Mouse (Mus musculus) heart, postnatal 0 days (tissue): ENCODE data around the gene Ccnt1. TPM values are rescaled to one million over a fixed set of nuclear protein-coding genes. Genes with fewer than 3 reads are reported as not detected.

Source experiments
- ATAC-seq: fragments of 200-750 bp; cut with Nextera tagmentation; 2 replicates; pipeline ENCODE4 v1.8.0; 2017; ENCODE audit warnings: low read depth, moderate number of reproducible peaks, moderate library complexity; ENCODE audit not compliant: insufficient read depth
- DNase-seq: peaks from one replicate; pipeline ENCODE4 v3.0.0-alpha.2; 2016; ENCODE audit warnings: low spot score
- H3K27ac ChIP-seq: fragments of 300-500 bp; sonication (generic); 2 replicates; pipeline ENCODE4 v1.5.1; 2014; ENCODE audit warnings: low read depth, mild to moderate bottlenecking
- H3K27me3 ChIP-seq: fragments of 300-500 bp; sonication (generic); 2 replicates; pipeline ENCODE4 v1.6.1; 2014; ENCODE audit warnings: low read length, mixed read lengths; ENCODE audit not compliant: control insufficient read depth, insufficient read depth
- H3K36me3 ChIP-seq: fragments of 300-500 bp; sonication (generic); replicated peaks from 2 replicates; pipeline ENCODE4 v1.6.1; 2014; ENCODE audit warnings: low read length, mixed read lengths; ENCODE audit not compliant: control insufficient read depth, insufficient read depth
- H3K4me1 ChIP-seq: fragments of 300-500 bp; sonication (generic); 2 replicates; pipeline ENCODE4 v1.6.1; 2014; ENCODE audit warnings: antibody characterized with exemption; ENCODE audit not compliant: control insufficient read depth, insufficient read depth
- H3K4me2 ChIP-seq: fragments of 300-500 bp; sonication (generic); 2 replicates; pipeline ENCODE4 v1.6.1; 2014; ENCODE audit warnings: low read depth, mild to moderate bottlenecking, low read length, moderate library complexity
- H3K4me3 ChIP-seq: fragments of 300-500 bp; sonication (generic); 2 replicates; pipeline ENCODE4 v1.5.1; 2014; ENCODE audit warnings: low read depth, low read length
- H3K9ac ChIP-seq: fragments of 300-500 bp; sonication (generic); replicated peaks from 2 replicates; pipeline ENCODE4 v1.6.1; 2014; ENCODE audit warnings: low read depth, low read length, mixed read lengths
- H3K9me3 ChIP-seq: fragments of 300-500 bp; sonication (generic); replicated peaks from 2 replicates; pipeline ENCODE4 v1.6.1; 2016; ENCODE audit warnings: low read length; ENCODE audit not compliant: control insufficient read depth
- CTCF ChIP-seq: IDR thresholded peaks from 2 replicates; pipeline ENCODE4 v1.5.1; 2016; ENCODE audit warnings: antibody characterized with exemption, control low read depth, low read depth
- EP300 ChIP-seq: IDR thresholded peaks from 2 replicates; pipeline ENCODE4 v1.6.1; 2016; ENCODE audit warnings: antibody characterized with exemption, low read depth
- WGBS: fragments of 180-500 bp; shearing (Covaris S2); extraction: QIAGEN DNeasy Blood & Tissue Kit; methylation state at CpG from one replicate; pipeline ENCODE4 v1.1.7; 2014; 5-methylcytosine and 5-hydroxymethylcytosine counted together
- polyA plus RNA-seq: library from polyadenylated mRNA; unstranded; fragments of >200 nt; fragmentation: Nextera tagmentation; extraction: Ambion mirVana; gene quantifications from 2 replicates; pipeline ENCODE4 v1.2.1, GENCODE M21; 2015
- total RNA-seq: library from RNA; depleted of rRNA; stranded (reverse); fragments of >200 nt; gene quantifications from 2 replicates; pipeline ENCODE4 v1.2.3, GENCODE M21; 2014; ENCODE audit warnings: low replicate concordance

The Ccnt1 gene
- total and polyA plus RNA-seq, 2 experiments from 2014 or later, result 22.3 to 32.8 TPM

- H3K27ac ChIP-seq, result peak overlapping the region; percentile 59
These were observed 14.7 kb upstream of the Ccnt1 start for GRCm38 (mm10) chr15:98585421-98585820.

GRCm38 (mm10) chr15:98582996-98583395, 12.3 kb upstream of the Ccnt1 start:
- ATAC-seq, result no peak
- 72% methylated on average over 8 of the region's 8 CpGs for WGBS

More at GRCm38 (mm10) chr15:98585421-98585820, 14.7 kb upstream of the Ccnt1 start:
- peaks cover 22% of the 10 kb centered on the region for H3K36me3 ChIP-seq
- ATAC-seq (no peak), DNase-seq (no peak)
- no peak overlapping the region for H3K4me3 ChIP-seq
- peaks cover 14% of the 10 kb centered on the region for H3K4me1 ChIP-seq
- no peak for TF ChIP-seq CTCF
- TF ChIP-seq EP300, result no peak; the same call in 1 of the 2 replicates
- WGBS, result 34% methylated on average over 7 of the region's 7 CpGs
- no peaks in the 10 kb centered on the region for H3K27me3 ChIP-seq
- H3K4me2 ChIP-seq, result no peak overlapping the region
- H3K9ac ChIP-seq, result peak overlapping the region; percentile 33; the same call in 1 of the 2 replicates
- H3K9me3 ChIP-seq, result no peaks in the 10 kb centered on the region

GRCm38 (mm10) chr15:98582410-98582809, 11.7 kb upstream of the Ccnt1 start:
- 38% methylated on average over 8 of the region's 8 CpGs for WGBS
- no peak for ATAC-seq

More at GRCm38 (mm10) chr15:98582996-98583395, 12.3 kb upstream of the Ccnt1 start:
- H3K4me2 ChIP-seq, result no peak overlapping the region
- no peak overlapping the region for H3K9ac ChIP-seq
- TF ChIP-seq EP300 (no peak), CTCF (no peak)
- no peaks in the 10 kb centered on the region for H3K36me3 ChIP-seq
- H3K27ac ChIP-seq, result no peak overlapping the region
- peaks cover 14% of the 10 kb centered on the region for H3K4me1 ChIP-seq
- no peak for DNase-seq
- no peak overlapping the region for H3K4me3 ChIP-seq
- H3K9me3 ChIP-seq, result no peaks in the 10 kb centered on the region
- H3K27me3 ChIP-seq, result no peaks in the 10 kb centered on the region

GRCm38 (mm10) chr15:98579795-98580464, 9.2 kb upstream of the Ccnt1 start:
- peaks cover 9% of the 10 kb centered on the region for H3K4me1 ChIP-seq
- H3K9me3 ChIP-seq, result no peaks in the 10 kb centered on the region
- no peaks in the 10 kb centered on the region for H3K27me3 ChIP-seq
- no peak overlapping the region for H3K9ac ChIP-seq
- 37% methylated on average over 5 of the region's 5 CpGs for WGBS
- ATAC-seq (peak; percentile 82), DNase-seq (peak; percentile 86)
- TF ChIP-seq EP300 (no peak), CTCF (peak; percentile 92)
- no peak overlapping the region for H3K4me2 ChIP-seq
- H3K36me3 ChIP-seq, result no peaks in the 10 kb centered on the region
- no peak overlapping the region for H3K27ac ChIP-seq
- no peak overlapping the region for H3K4me3 ChIP-seq

More at GRCm38 (mm10) chr15:98582410-98582809, 11.7 kb upstream of the Ccnt1 start:
- Histone ChIP-seq H3K9ac (no peak overlapping the region), H3K4me3 (no peak overlapping the region), H3K36me3 (no peaks in the 10 kb centered on the region), H3K27ac (no peak overlapping the region), H3K4me1 (peaks cover 14% of the 10 kb centered on the region), H3K4me2 (no peak overlapping the region), H3K27me3 (no peaks in the 10 kb centered on the region), H3K9me3 (no peaks in the 10 kb centered on the region)
- TF ChIP-seq CTCF (no peak), EP300 (no peak)
- DNase-seq, result no peak

GRCm38 (mm10) chr15:98579310-98579709, 8.6 kb upstream of the Ccnt1 start:
- H3K4me1 ChIP-seq, result peaks cover 9% of the 10 kb centered on the region; the same call in 1 of the 2 replicates
- no peak for ATAC-seq
- H3K27ac ChIP-seq, result no peak overlapping the region

More at GRCm38 (mm10) chr15:98579310-98579709, 8.6 kb upstream of the Ccnt1 start:
- WGBS, result 73% methylated on average over 2 of the region's 2 CpGs
- Histone ChIP-seq H3K9me3 (no peaks in the 10 kb centered on the region), H3K9ac (no peak overlapping the region), H3K4me3 (no peak overlapping the region), H3K27me3 (no peaks in the 10 kb centered on the region), H3K4me2 (no peak overlapping the region), H3K36me3 (no peaks in the 10 kb centered on the region)
- TF ChIP-seq EP300 (no peak), CTCF (no peak)
- DNase-seq, result no peak
